Mouse (Mus musculus) adrenal gland, adult 18-20 months (tissue): ENCODE results near the gene Rpl27a. TPM values are rescaled to one million over a fixed set of nuclear protein-coding genes. Genes with fewer than 3 reads are reported as not detected.

Experiments
- DNase-seq, 2 experiments: peaks; one replicate each; pipeline ENCODE4 v3.0.0; 2021 to 2022; ENCODE audit warnings: low spot score in 2 of 2
- total RNA-seq, 2 experiments: library from RNA; stranded (reverse); gene quantifications; 1 replicate in 1 of 2; 2 replicates in 1 of 2; pipeline ENCODE4 v1.2.3; 2021

The Rpl27a gene
- total RNA-seq, 2 experiments from 2014 or later, result 204 to 208 TPM

DNA sequence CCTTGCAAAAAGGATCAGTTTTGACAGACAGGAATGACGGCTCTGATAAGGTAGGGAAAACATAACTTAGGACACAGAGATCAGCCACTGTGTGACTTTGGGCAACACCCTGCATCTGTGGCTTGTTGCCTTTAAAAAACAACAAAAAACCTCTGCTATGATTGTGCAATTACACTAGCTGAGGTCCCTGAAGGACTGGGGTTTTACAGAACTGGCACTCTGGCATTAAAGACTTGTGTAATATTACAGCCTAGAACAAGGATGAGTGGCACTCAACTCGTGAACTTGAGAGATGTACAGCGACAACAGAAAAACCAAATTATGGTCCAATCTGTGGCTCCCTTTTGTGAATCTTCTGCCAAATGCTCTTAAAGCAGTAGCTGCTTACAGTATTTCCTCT is 5.8 kb downstream of the Rpl27a start:
- DNase-seq, result no peak

DNA sequence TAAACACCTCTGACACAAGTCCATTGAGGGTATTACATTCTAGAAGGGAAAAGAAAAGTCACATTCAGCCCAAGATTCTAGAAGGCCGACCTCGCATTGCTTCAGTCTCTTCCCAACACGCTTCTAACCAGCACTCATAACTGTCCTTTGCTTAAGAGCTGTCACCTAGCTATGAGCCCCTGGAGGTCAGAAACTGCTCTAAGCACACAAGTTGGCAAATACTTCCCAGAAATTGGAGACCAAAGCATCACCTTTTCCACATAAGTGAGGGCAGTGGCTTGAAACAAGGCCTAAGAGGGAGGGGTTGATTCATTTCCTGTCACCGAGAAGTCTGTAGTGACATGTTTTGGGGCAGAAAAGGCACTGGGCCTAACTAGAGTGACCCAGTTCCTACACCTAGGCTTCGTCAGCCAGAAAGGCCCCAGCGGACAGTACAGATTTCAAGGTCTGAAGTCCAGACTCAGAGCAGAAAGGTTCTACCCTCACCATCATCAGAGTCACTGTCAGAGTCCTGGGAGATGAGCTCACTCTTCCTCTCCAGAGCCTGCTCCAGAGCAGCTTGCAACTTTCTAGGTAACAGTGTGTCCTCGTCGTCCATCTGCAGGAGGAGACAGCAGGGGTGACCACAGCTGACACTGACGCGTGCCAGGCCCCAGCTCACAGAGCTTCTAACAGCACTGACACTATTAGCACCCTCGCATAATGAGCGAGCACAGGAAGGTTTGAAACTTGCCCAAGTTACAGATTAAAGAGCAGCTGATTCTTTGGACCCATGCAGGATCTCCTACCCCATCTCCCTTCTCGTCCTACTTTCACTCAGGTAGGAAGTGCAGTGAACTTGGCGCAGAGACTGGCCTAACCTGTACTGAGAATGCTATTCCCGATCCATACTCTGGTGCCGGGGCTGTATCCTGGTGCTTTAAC is 7.1 kb downstream of the Rpl27a start:
- no peak for DNase-seq

DNA sequence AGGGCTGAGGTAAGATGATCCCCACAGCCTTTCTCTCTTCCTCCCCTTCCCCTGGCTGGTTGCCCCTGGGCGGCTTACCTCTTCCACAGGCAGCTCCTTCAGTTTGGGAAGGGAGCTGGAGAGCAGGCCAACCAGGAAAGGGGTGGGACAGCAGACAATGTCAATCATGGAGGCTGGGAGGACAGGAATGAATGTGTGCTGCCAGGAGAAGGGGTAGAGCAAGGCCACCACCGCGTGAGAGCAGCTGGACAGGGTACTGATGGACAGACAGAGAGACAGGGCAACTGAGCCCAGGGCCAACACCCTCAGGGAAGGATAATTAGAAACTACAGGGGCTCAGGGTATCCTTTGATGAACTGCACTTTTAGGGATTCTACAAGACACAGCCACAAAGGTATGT is 8.6 kb downstream of the Rpl27a start:
- DNase-seq, result no peak

GRCm38 (mm10) chr7:109528356-109528755 is 9.4 kb downstream of the Rpl27a start:
- peak in 1 of 2 experiments; percentile 54 for DNase-seq

DNA sequence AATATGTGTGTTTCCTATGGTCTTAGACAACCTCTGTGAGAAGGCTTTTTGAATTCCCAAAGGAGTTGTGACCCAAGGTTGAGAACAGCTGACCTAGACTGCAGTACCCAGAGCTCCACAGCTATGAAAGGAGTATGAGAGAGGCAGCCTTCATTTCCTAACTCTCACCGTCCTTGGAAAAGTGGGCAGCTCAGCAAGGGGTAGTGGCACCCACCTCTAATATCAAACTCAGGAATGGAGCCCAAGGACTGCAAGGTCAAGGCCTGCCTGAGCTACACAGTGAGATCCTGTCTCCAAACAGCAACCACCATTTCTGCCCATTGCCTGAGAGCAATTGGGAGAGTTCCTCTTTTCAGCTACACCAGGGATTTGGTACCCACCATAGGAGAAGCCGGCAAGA is 10.8 kb downstream of the Rpl27a start:
- DNase-seq, result no peak

DNA sequence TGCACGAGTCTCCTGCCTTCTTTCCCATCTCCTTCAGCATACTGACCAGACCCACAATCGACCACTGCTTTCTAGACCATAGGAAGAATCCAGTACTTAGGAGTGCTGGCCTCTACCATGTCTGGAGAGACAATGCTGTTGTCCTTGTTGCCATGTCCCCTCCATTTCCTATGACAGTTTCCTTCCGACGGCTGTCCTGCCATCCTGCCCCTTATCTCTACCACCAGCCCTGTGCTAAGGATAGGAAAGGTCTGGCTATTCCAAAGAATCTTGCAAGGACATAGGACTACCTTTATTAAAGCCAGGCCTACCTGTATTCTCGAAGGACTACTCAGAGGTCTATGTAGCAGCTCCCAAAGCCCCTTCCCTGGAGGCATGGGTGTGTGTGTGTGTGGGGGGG is 12.6 kb downstream of the Rpl27a start:
- DNase-seq, result no peak

GRCm38 (mm10) chr7:109532691-109533090 is 13.7 kb downstream of the Rpl27a start:
- no peak for DNase-seq

GRCm38 (mm10) chr7:109533129-109533528 is 14.2 kb downstream of the Rpl27a start:
- no peak for DNase-seq

DNA sequence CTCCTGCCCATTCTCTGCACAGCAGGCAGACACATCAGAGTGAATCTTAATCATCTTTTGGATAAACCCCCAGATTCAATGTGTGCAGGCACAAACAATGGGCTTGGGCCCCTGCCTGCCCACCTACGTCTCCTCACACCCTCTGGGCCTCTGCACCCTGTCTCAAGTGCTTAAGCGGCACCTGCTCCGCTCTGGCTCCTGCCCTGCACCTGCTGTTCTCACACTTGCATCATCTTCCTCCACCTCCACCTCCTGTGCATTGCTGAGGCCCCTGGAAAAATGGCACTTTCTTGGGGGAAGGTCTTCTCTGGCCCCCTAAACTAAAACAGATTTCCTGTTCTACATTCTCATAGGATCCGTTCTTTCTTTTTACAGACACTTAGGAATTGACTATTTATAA is 14.9 kb downstream of the Rpl27a start:
- no peak for DNase-seq

DNA sequence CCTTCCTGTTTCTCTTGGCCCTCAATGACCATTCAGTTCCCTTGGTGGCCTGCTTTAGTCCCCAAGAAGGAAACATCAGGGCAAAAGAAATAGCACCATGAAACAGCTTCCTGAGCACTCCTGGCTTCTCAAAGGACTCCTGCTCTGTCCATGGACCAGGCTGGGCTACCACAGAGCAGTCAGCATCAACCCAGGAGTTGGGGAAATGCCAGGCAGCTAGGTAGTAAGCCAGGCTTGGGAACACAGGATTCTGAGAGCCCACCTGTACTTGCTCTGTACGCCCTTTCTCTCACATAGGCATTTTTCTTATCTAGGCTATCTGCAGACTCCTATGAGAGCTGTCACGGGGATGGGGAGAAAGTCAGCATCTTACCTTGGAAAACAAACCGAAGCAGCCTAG is 16.0 kb downstream of the Rpl27a start:
- DNase-seq, result no peak

DNA sequence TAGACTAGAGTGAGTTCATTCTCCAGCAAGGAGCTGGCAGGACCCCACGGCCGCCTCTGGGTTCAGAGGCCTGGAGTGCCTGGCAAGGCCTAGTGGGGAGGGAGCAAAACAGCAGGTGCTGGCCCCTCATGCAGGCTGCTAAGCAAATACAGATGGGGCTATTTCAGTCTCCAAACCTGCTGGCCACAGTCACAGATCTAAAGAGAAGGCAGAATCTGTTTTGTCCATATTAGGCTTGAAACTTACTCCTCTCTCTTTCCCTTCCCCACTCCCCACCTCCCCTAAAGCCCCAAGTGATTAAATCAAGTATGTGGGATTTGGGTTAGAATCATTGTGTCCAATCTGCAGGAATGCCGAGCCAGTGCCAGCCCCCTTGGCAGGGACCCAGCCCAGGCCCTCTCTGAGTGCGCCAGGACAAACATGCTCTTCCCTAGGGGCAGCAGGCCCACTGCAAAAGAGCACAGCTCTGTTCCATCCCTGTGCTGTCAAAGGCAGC is 17.6 kb downstream of the Rpl27a start:
- peak in 1 of 2 experiments; percentile 51 for DNase-seq

GRCm38 (mm10) chr7:109540902-109541301 is 22.0 kb downstream of the Rpl27a start:
- DNase-seq, result no peak

DNA sequence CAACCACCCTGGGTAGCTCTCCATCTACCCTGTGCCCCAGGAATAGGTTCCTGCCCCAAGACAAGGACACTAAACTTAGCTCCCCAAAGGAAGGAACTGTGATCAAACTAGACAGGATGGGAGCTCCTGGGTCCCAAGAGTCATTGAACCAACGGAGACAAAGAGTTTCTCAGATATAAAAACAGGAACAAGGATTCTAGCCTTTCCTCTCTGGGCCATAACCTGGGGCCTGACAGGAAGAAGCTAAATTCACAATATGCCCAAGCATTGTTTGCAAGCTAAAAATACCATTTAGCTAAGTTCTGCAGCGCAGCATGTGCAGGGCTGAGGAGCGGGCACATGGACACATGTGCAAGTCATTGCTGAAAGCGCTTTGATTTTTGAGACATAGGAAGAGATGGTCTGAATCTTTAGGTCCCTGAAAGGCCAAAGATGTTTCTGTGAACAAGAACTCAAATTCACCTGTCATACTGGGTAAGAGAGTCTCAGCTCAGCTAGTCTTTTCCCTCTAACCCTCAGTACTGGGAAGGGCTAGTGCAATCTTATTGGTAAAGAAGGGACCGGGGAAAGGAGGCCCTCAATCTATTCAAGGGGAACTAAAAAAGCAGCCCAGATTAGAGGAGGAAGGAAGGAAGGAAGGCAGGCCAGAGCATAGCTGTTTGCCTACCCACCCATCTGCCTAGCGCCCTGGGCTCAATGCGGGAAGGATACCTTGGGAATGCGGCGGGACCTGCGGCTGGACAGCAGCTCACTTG is 22.8 kb downstream of the Rpl27a start:
- DNase-seq, result no peak

GRCm38 (mm10) chr7:109542364-109542628 is 23.3 kb downstream of the Rpl27a start:
- DNase-seq, result no peak

DNA sequence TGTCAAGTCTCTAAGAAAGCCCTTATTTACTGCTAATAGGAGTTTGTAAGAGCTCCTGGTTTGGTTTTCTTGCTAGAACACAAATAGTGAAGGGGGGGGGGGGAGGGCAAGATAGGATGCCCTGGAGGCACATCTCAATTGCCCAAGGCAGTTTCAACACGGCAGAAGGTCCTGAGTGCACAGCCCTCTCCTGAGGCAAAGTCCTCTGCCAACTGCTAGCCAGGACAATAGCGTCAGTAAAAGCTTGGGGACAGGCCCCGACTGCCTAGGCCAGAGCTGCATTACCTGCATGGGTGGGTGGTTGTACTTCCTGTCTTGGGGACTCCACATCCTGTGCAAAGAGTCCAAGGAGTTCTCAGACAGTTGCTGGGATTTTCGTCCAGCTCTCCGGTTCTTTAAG is 25.8 kb downstream of the Rpl27a start:
- DNase-seq, result no peak

DNA sequence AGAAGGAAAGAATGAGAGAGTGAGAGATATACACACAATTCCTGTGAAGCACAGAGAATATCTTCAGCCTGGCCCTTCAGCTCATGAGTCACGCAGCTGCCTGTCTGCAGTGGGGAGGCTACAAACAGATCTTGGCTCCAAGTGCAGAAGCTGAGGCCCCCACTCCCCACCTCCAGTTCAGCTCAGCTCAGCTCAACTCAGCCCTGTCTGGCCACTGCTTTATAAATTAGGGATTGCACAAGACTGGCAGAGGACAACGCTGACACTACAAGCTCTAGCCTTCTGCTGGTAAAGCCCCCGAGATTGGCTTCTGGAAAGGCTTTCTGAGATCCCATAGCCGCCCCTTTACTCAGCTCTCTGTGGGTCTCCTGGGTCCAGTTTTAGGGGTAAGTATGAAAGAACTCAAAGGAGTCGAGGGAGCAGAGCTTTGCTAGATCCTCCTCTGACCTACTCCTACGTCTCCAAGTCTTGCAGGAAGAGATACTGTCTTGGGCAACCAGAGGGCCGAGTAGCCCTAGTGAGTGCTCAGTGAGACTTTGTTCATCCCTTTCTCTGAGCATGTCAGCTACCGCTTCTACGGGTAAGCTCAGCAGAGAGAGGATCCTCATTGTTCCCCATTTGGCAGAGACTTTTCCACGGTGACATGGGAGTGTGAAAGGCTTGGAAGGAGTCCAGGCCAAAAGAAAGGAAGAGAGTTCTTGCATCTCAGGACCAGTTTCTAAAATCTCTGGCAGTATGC is 26.5 kb downstream of the Rpl27a start:
- DNase-seq, result no peak

- DNase-seq, result no peak
Observed at GRCm38 (mm10) chr7:109546186-109546585, 27.2 kb downstream of the Rpl27a start.

- no peak for DNase-seq
Observed at GRCm38 (mm10) chr7:109546726-109547125, 27.8 kb downstream of the Rpl27a start.

- peak in 1 of 2 experiments; percentile 28 for DNase-seq
Observed at GRCm38 (mm10) chr7:109559536-109559935, 40.6 kb downstream of the Rpl27a start.

DNA sequence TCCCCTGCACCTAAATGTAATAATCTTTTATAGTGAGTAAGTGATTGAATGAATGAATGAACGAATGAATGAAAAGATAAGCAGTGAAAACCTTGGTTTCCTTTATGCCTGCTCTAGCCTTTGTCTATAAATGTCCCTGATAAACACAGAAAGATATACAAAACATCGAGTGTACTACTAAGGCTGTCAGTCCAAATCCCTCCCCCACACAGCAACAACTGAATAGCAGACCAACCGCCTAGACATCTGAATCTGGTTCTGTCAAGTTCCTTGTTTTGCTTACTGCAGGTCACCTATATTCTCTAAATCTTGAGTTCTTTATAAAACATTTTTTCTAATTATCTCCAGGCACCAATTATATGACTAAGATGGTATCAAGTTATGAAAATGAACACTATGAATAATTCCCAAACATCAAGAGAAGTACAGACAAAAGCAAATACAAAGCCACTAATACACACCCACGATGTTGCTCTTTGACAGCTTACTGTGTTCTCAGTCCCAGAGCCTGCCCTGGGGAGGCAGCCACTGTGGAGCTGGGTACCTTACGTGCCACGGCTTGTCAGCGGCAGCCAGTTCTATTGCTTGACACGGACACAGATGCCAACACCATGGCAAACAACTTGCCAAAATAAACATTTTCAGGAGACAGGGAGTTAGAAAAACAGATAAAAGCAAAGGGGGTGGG is 42.7 kb downstream of the Rpl27a start:
- DNase-seq, result no peak

DNA sequence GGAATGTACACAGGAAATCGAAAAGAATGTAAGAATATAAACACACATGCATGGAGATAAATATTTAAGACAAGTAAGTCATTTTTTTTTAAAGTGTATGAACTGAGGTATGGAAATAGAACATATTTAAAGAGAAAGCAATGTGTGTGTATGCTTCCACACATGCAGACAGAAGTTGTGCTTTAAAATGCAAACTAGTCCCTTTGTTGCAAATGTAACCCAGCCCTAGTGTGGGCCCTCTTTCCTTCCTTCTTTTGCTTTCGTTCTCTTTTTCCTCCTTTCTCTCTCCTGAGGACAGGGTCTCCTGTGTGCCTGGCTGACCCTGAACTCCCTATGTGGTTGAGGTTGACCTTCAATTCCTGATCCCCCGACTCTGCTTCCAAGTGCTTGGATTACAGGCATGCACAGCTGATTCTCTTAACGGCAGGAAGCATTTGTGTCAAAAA is 43.2 kb downstream of the Rpl27a start:
- no peak for DNase-seq
